Mouse (Mus musculus): ENCODE data around the gene Zan. TPM values are rescaled to one million over a fixed set of nuclear protein-coding genes. Genes with fewer than 3 reads are reported as not detected.

Zan gene
- total RNA-seq (2021): under 1 TPM; 0.14 to 0.22 TPM

DNA sequence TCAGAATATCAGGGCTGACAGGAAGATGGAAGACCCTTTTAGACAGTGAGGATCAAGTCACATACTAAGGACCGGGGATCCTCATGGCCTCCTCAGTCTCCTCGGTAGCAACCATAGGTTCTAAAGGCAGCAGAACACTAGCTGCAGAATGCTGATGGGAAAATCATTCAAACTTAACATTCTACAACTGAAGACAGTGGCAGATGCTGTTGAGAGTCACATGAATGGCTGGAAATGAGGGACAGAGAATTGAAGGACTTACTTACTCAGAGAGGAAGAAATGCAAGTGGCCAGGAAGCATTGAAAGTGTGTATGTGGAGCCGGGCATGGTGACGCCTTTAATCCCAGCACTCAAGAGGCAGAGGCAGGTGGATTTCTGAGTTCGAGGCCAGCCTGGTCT is at the start of gene Zan:
Zan (minus strand) TSS at position 101 of the 400 bp plus-strand sequence.
- DNase-seq (ENCODE audit: extremely low spot score in 1 of 2, low spot score in 1 of 2): no peak

DNA sequence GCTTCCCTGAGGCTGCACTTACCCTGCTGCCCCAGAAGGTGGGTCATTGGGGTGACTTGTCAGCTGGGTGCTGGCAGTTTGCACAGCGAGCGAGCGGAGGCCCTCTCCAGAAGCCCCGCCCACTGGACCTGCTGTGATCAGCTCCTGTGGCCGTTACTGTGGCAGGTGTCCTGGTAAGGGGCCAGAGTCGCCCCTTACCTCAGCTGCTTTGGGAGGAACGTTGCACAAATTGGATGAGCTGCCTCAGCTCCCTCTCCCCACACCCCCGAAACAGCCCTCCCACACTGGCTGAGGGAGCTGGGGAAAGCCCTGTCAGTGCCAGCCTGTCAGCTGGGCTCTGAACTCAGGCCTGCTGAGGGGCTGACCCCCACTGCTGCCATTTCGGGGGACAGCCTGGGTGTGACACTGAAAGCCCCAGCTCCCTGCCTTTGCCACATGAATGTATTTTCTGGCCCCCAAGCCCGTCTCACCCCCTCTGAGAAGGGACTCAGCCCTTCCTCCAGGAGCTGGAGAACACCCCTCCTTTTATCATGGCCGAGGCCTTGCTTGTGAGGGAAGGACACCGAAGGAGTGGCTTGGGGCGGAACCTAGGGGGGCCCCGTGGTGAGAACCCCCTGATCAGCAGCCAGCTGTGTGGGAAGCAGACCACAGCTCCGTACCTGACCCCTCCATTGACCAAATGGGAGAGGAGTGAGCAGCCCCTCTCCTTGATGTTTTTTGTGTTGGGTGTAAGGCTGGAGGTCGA is 49.5 kb upstream of the Zan start:
- DNase-seq (ENCODE audit: extremely low spot score in 1 of 2, low spot score in 1 of 2): no peak

DNA sequence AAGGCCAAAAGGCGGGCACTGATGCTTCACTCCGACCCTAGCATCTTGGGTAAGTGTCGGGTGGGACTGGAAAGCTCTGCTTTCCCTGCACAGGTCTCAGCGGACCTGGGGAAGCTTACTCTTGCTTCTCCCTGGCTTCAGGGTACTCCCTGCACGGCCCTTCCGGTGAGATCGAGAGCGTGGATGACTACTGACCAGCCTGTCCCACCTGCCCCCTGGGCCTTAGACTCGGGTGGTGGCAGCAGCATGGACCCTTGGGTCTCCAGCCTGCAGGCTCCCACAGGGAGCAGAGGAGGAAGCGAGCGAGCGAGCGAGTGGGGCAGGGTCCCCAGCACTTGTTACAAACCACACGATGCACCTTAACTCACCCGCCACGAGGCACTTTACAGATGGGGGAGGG is 48.6 kb upstream of the Zan start:
- no peak for DNase-seq (ENCODE audit: extremely low spot score in 1 of 2, low spot score in 1 of 2)

DNA sequence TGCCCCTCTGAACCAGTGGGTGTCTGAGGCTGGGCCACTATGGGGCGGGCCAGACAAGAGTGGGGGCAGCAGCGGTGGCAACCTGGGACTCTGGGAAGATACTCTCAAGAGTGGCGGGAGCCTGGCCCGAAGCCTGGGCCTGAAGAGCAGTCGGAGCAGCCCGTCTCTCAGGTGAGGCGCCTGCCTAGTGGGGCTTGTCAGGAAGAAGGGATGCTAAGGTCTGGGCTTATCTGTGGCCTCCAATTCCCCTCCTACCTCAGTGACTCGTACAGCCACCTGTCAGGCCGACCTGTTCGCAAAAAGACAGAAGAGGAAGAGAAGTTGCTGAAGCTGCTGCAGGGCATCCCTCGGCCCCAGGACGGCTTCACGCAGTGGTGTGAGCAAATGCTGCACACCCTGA is 47.8 kb upstream of the Zan start:
- DNase-seq (ENCODE audit: extremely low spot score in 1 of 2, low spot score in 1 of 2): no peak

DNA sequence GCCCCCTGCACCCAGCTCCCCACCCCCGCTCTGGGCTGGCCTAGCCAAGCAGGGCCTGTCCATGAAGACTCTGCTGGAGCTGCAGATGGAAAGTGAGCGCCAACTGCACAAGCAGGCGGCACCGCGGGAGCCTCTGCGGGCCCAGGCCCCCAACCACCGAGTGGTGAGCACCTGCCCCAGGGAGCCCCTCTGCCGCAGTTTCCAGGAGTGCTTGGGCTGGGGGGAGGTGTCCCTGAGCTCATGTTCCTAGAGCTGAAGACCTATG is 47.3 kb upstream of the Zan start:
- DNase-seq (ENCODE audit: extremely low spot score in 1 of 2, low spot score in 1 of 2): no peak

DNA sequence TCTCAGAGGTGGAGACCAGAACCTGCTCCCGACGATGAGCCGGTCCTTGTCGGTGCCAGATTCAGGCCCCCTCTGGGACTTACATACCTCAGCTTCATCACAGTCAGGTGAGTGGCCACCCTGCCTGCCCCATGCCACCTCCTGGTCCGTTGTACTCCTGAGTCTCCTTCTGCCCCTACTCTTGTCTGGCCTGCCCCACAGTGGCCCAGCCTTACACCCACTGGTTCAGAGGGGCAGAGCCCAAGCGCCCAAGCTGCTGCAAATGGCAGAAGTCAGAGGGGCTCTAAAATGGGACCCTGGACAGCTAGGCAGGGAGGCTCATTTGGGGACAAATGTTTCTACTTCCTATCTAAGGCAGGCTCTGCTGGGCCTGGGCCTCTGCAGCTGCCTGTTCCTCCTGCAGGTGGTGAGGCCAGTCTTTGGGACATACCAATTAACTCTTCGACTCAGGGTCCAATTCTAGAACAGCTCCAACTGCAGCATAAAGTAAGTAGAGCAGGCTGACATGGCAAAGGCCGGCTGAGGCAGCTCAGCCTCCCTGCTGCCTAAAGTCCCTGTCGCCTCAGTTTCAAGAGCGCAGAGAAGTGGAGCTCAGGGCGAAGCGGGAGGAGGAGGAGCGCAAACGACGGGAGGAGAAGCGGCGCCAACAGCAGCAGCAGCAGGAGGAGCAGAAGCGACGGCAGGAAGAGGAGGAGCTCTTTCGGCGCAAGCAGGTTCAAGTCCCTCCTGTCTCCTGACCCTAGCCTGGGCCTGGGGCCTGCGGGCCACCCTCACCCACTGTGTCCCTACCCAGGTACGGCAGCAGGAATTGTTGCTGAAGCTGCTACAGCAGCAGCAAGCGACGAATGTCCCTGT is 46.8 kb upstream of the Zan start:
- DNase-seq (ENCODE audit: extremely low spot score in 1 of 2, low spot score in 1 of 2): no peak

DNA sequence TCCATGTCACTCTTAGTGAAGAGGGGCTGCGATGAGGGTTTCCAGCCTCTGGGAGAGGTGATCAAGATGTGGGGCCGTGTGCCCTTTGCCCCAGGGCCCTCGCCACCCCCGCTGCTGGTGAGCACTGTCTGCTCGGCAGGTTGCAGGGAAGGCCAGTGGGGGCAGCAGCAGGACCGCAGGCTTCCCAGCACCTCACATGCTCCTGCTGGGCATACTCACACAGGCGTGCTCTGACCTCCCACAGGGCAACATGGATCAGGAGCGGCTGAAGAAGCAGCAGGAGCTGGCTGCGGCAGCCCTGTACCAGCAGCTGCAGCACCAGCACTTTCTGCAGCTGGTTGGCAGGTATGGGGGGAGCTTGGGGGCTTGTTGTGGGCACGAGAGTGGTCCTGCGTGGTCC is 45.8 kb upstream of the Zan start:
- no peak for DNase-seq (ENCODE audit: extremely low spot score in 1 of 2, low spot score in 1 of 2)

DNA sequence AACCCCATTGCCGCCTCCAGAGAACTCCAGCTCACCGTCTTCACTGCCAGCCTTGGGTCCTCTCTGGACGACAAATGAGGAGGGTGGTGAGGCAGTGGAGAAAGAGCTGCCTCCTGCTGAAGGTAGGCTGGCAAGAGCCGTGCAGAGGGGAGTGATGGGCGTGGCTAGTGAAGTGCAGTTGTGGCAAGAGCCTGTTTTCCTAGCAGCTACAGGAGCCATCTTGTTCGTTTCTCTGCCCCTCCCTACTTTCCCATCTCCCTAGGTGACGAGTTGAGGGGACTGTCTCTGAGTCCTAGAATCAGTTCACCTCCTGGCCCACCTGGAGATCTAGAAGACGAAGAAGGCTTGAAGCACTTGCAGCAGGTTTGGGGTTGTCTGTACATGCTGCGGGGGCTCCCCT is 45.0 kb upstream of the Zan start:
- DNase-seq (ENCODE audit: extremely low spot score in 1 of 2, low spot score in 1 of 2): no peak

DNA sequence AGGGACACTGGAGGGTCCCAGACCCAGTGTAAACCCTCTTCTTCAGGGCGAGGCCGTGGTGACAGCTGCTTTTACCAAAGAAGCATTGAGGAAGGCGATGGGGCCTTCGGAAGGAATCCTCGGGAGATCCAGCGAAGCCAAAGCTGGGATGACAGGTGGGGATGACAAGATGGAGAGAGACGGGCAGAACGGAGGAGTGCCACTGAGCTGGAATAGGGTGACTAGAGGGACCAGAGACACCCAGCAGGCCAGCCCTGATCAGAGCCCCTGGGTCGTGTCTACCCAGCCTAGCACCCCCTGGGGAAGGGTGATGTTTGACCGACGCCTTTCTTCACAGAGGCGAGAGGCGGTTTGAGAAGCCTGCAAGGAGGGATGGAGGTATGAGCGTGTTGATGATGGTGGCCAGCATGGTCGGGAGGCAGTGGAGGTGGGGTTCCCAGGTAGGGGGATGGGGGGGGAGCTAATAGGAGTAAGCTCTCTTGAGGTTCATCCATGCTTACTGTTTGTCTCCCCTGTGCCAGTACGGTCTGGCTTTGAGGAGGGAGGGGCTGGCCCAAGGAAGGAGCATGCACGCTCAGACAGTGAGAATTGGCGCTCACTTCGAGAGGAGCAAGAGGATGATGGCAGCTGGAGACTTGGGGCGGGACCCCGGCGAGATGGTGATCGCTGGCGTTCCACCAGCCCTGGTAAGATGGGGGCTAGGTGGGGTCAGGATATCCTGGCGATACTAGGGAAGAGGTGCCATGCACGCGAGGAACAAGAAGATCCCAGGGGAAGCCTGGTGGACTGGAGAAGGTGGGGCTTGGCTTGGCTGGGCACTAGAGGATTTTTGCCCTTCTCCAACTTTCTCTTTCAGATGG is 43.1 kb upstream of the Zan start:
- no peak for DNase-seq (ENCODE audit: extremely low spot score in 1 of 2, low spot score in 1 of 2)

DNA sequence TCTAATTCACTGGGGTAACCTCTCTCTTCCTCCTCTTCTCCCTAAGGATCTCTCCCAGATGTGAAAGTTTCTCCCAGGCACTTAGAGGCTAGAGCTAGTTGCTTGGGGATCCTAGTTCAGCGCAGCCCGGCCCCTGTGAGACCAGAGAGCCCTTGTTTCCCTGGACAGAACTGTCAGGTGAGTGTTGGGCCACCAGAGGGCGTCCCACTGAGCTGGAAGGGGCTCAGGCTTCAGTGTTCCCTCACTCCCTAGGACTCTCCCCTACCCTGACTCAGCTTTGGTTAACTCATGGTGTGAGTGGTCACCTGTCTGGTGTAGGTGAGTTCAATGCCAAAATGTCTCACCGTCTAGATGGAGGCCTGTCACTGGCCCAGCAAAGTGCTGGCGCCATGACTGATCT is 41.6 kb upstream of the Zan start, which contains the start of gene Gigyf1:
Gigyf1 (plus strand) TSS at position 113 of the 400 bp plus-strand sequence.
- peak in 1 of 2 experiments; percentile 37 for DNase-seq (ENCODE audit: extremely low spot score in 1 of 2, low spot score in 1 of 2)

DNA sequence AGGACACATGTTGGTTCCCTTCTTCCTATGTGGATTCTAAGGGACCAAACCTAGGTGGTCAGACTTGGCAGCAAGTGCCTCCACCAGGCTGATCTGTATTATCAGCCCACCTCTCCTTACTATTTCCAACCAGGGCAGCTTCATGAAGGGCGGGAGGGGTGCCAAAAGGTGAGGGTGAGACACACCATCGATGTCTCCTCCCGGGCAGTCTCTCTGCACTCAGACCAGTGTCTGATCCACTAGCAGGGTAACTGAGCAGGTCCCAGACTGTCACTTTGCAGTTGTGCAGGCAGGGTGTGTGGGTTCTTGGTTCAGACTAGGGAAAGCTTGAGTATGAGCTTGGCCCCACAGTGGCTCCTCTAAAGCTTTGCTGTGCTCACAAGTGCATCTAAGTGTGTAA is 37.9 kb upstream of the Zan start:
- no peak for DNase-seq (ENCODE audit: extremely low spot score in 1 of 2, low spot score in 1 of 2)

DNA sequence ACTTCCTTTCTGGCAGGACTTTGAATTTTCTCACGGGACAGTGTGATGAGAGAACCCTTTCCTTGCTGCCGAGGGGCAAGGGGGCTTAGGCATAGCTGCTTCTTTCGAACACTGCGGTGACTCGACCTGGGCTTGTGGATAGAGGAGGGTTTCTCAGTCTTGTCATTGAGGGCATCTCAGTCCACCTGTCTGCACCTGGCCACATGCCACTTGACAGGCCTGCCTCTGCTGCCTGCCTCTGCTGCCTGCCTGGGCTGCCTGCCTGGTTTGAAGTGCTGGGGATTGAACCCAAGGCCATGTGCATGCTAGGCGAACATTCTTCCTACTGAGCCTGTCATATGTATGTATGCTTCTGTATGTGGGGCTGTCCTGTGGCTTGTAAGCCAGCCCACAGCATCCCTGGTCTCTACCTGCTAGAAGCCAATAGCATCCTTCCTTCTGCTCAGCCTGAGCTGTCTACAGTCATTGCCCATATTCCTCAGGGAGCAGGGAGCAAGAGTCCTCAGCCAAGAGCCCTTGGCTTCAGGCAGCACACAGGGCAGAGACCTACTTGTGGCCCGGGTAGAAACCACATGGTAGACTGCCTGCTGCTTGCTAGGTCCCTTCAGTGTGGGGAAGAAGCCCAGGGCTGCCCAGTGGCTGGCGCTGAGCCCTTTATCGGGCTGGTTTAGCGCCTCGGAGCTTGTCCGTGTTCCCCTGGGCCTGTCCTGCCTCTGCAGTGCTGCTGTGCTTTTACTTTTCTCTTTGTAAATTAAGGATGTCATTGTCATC is 37.3 kb upstream of the Zan start:
- no peak for DNase-seq (ENCODE audit: extremely low spot score in 1 of 2, low spot score in 1 of 2)

DNA sequence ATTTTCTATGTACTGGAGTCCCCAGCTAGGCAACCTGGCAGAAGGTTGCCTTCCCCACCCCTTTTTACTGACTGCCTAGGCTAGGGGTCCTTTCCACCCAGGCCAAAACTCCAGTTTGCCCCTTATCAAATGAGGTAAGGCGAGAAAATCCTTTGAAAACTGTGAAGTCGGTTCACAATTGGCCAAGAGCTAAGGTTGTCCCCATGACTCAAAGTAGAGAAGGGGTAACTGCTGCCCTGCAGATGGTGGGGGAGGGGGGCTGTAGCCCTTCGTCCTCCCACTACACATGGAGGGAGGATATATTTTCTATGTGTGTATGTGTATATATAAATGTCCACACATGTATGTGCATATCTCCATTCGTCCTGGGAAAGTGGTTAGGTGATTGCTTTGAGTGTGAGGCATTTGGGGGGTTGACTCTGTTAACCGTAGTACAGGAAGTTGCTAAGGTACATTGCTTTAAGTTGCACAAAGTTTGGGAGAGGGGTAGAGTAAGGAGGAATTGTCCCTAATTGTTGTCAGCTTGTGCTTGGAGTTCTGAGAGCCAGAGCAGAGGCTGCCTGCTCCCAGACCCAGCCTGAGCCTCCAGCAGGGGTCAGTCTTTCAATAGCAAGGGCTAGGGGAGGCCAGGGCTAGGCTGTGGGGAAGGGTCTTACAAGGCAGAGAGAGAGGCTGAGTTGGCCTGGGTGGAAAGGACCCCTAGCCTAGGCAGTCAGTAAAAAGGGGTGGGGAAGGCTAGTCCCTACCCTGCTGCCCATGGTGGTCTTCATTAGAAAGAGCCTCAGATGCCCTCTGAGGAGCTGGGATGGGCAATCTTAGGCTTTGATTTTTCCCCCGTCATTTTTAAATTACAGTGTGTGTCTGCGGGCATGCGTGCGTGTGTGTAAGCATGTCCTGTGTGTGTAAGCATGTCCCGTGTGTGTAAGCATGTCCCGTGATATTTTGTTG is 36.3 kb upstream of the Zan start:
- peak in 1 of 2 experiments; percentile 34 for DNase-seq (ENCODE audit: extremely low spot score in 1 of 2, low spot score in 1 of 2)

DNA sequence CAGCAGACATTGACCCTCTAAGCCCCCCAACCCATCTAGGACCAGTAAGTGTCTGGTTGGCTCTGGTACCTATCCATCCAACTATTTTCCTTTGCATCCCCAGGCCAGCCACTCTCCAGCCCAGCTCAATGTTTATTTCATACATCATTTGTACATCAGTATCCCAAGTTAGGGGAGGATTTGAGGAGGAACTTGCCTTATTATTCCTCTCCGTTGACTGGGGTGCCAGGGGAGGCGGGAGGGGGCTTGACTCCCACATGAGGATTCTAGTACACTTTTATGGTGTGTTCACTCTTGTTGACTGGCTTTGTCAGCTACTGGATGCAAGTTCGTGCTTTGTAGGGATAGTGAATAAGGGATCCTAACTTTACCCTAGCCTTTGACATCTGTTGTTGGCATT is 34.8 kb upstream of the Zan start:
- DNase-seq (ENCODE audit: extremely low spot score in 1 of 2, low spot score in 1 of 2): no peak

DNA sequence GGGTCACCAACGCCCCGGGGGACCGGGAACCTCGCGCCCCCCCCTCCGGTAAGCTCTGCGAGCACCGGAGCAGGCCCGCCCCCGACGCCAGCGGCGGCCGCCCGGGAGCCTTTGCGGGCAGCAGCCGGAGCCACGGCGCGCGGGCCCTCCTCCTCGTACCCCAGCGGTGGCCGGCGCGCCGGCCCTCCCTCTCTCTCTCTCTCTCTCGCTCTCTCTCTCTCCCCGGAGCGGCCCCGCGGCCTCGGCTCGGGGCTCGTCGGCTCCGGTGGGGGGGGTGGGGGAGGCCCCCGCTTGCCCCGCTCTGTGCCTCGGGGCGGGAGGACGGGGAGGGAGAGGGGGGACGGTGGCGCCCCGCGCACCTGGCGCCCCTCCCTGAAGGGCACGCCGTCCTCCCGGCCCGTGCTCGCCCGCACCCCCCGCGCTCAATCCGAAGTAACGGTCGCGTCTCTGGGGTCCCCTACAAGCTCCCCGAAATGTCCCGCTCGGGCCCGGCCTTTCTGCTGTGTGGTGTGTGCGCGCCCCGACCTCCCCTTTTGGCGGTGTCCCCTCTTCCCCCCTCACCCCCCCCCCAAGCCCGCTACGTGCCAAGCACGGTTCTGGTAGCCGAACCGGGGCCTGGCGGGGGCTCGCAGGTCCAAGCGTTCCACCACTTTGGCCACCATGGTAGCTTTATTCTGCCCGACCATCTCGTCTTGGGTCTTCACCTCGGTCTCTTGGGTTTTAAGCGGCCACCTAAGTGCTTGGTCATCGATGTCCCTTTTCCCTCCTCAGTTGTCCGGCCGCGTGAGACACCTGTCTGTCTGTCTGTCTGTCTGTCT is 33.9 kb upstream of the Zan start:
- peak in 1 of 2 experiments; percentile 12 for DNase-seq (ENCODE audit: extremely low spot score in 1 of 2, low spot score in 1 of 2)

DNA sequence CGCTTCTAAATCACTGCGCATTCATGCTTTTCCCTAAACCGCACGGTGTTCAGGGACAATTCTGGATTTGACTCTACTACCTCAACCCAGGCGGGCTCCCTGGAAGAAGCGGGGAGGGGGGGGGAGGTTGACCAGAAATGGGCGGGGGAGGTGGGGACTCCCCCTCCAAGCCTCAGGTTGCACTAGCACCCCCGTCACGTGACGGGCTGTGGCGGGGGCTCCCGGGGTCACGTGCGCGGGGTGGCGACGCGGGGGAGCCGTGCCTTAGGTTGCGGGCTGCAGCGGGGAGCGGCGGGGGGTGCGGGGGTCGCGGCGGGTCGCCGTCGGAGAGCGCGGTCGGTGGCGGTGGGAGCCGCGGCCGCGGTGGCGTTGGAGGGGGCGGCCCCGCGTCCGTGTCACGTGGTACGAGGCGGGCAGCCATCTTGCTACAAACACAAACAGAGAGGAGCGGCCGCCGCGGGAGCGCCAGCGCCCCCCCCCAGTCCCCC is 33.2 kb upstream of the Zan start:
- DNase-seq (ENCODE audit: extremely low spot score in 1 of 2, low spot score in 1 of 2): peak; percentile 60 to 82

DNA sequence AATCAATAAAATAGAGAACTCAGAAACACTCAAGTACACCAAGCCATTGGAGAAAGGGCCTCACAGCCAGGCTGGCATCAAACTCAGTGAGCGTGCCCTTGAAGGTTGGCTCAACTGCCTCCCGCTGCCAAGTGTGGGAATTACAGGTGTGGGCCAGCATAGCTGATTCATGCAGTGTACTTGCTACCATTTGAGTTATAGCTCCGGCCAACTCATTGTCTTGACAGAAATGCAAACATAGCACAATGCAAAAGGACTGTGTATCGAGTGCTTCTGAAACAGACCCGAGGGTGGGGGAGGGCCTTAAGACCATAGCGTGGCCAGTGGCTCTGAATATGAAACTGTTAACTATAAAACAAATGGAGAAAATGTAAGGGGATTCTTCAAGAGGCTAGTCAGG is 27.2 kb upstream of the Zan start:
- DNase-seq (ENCODE audit: extremely low spot score in 1 of 2, low spot score in 1 of 2): no peak

DNA sequence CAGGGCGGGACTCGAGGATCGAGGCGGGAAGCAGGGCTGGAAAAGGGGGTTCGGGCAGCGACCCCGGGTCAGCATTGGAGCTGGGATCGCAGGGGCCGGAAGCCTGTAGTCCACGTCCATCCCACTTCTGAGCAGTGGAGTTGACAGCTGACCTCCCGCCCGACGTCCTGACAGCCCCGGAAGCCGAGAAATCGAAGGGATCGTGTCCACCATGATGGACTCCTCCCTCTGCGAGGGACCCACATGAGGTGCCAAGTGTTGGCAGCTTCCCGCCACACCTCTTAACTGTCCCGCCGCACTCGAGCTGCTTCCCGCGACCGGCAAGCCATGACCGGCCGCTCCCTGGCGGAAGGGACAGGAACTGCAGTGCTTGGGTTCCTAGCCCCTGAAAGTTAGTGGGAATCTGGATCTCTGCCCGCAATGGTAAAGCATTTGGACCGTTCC is 25.8 kb upstream of the Zan start:
- DNase-seq (ENCODE audit: extremely low spot score in 1 of 2, low spot score in 1 of 2): peak in 1 of 2 experiments; percentile 72

Data from layer of hippocampus, postnatal 25 days (tissue).